Mouse (Mus musculus) erythroblast, embryonic 14.5 days (primary cell): ENCODE results near the gene Srpk1.

Experiments used
- GATA1 ChIP-seq: IDR thresholded peaks from 2 replicates; pipeline ENCODE4 v1.6.1; 2012; ENCODE audit warnings: low read length, inconsistent platforms, mixed read lengths
- TAL1 ChIP-seq: IDR thresholded peaks from 3 replicates; pipeline ENCODE4 v1.6.1; 2012; ENCODE audit warnings: low read length, inconsistent platforms, mixed read lengths

GRCm38 (mm10) chr17:28637711-28638690 is 15.5 kb upstream of the Srpk1 start:
- TF ChIP-seq GATA1 = no peak
- no peak for TF ChIP-seq TAL1
